Mouse (Mus musculus) kidney, adult 2 months (tissue): ENCODE results near the gene Mbd3.

Source experiments
- CTCF ChIP-seq: fragments of 200-500 bp; conservative IDR thresholded peaks from 2 replicates; pipeline ENCODE4 v1.5.1; 2011; ENCODE audit warnings: low read depth, mild to moderate bottlenecking, control low read depth, low read length, moderate library complexity, mixed read lengths; ENCODE audit not compliant: insufficient read depth, insufficient read length
- POLR2A ChIP-seq: fragments of 200-500 bp; IDR thresholded peaks from one replicate; pipeline ENCODE4 v1.6.1; 2011; ENCODE audit warnings: low read depth, low read length, control low read depth

DNA sequence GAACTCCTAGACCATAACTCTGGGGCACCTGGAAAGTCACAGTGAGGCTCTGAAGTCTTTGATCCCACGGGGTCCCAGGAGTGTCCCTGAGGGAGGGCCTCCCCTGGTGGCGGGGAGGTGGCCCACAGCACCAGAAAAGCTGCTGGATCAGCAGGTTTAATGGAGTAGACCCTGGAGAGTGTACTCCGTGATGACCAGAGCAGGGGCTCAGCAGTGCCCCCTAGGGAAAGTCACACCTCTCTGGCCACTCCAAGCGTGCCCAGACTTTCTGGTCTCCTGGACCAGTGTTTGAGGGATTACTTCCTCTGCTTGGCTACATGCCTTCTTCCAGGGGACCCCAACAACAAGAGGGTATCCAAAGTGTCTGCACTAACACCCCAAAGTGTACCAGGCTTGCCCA lies 15.9 kb downstream of the Mbd3 start:
- peak; percentile 34; the same call in 1 of the 2 replicates for TF ChIP-seq CTCF
- TF ChIP-seq POLR2A = no peak
